Mouse (Mus musculus) midbrain, embryonic 15.5 days (tissue): ENCODE results near the gene Cacybp. TPM values are rescaled to one million over a fixed set of nuclear protein-coding genes. Genes with fewer than 3 reads are reported as not detected.
A peak's percentile ranks its signal among the peaks of the same experiment; 100 is the strongest.

Experiments
- ATAC-seq: fragments of 200-750 bp; cut with Nextera tagmentation; replicated peaks from 2 replicates; pipeline ENCODE4 v1.8.0; 2017; ENCODE audit warnings: moderate TSS enrichment
- H3K27ac ChIP-seq: fragments of 300-500 bp; sonication (generic); 2 replicates; pipeline ENCODE4 v1.5.1; 2015; ENCODE audit warnings: mild to moderate bottlenecking, inconsistent platforms
- H3K27me3 ChIP-seq: fragments of 300-500 bp; sonication (generic); replicated peaks from 2 replicates; pipeline ENCODE4 v1.6.1; 2015; ENCODE audit warnings: inconsistent platforms
- H3K36me3 ChIP-seq: fragments of 300-500 bp; sonication (generic); replicated peaks from 2 replicates; pipeline ENCODE4 v1.6.1; 2015; ENCODE audit warnings: inconsistent platforms
- H3K4me1 ChIP-seq: fragments of 300-500 bp; sonication (generic); 2 replicates; pipeline ENCODE4 v1.6.1; 2015; ENCODE audit warnings: inconsistent platforms
- H3K4me2 ChIP-seq: fragments of 300-500 bp; sonication (generic); 2 replicates; pipeline ENCODE4 v1.6.1; 2015; ENCODE audit warnings: inconsistent platforms, mild to moderate bottlenecking, moderate library complexity
- H3K4me3 ChIP-seq: fragments of 300-500 bp; sonication (generic); 2 replicates; pipeline ENCODE4 v1.5.1; 2015; ENCODE audit warnings: mild to moderate bottlenecking, inconsistent platforms
- H3K9ac ChIP-seq: fragments of 300-500 bp; sonication (generic); 2 replicates; pipeline ENCODE4 v1.6.1; 2015; ENCODE audit warnings: mild to moderate bottlenecking, inconsistent platforms
- H3K9me3 ChIP-seq: fragments of 300-500 bp; sonication (generic); 2 replicates; pipeline ENCODE4 v1.6.1; 2016; ENCODE audit warnings: inconsistent platforms
- WGBS: fragments of 180-500 bp; shearing (Covaris S2); methylation state at CpG from one replicate; pipeline ENCODE4 v1.1.7; 2015; ENCODE audit warnings: mixed read lengths; 5-methylcytosine and 5-hydroxymethylcytosine counted together
- polyA plus RNA-seq: library from polyadenylated mRNA; unstranded; fragments of >200 nt; fragmentation: Nextera tagmentation; extraction: Ambion mirVana; gene quantifications from 2 replicates; pipeline ENCODE4 v1.2.1, GENCODE M21; 2015

Cacybp gene
- polyA plus RNA-seq = 242 and 256 TPM in 2 replicates

- peak within 1 kb of the TSS; percentile 99 for H3K27ac ChIP-seq
- no peaks in the 10 kb centered on the region for H3K27me3 ChIP-seq
- ATAC-seq = peak; percentile 98
- H3K4me3 ChIP-seq = peak within 1 kb of the TSS; percentile 70
- no peaks in the 10 kb centered on the region for H3K36me3 ChIP-seq
- WGBS = under 1% methylated on average over 69 of the region's 76 CpGs
- H3K4me2 ChIP-seq = peak within 1 kb of the TSS; percentile 75
- peaks cover 27% of the 10 kb centered on the region for H3K4me1 ChIP-seq
- H3K9me3 ChIP-seq = no peaks in the 10 kb centered on the region
- peak within 1 kb of the TSS; percentile 83 for H3K9ac ChIP-seq
These were observed at the start of gene Cacybp for GRCm38 (mm10) chr1:160212703-160213669. Gene Cacybp, minus strand, starts transcription at chr1:160212875.

- Histone ChIP-seq H3K4me2 (no peak overlapping the region), H3K9ac (no peak overlapping the region), H3K4me3 (no peak overlapping the region), H3K4me1 (peaks cover 14% of the 10 kb centered on the region; the same call in 1 of the 2 replicates), H3K27me3 (no peaks in the 10 kb centered on the region), H3K27ac (no peak overlapping the region), H3K9me3 (no peaks in the 10 kb centered on the region), H3K36me3 (no peaks in the 10 kb centered on the region)
- 82% methylated on average over 4 of the region's 4 CpGs for WGBS
- ATAC-seq = no peak
These were observed 49.7 kb upstream of the Cacybp start for GRCm38 (mm10) chr1:160262415-160262814.

- H3K4me2 ChIP-seq = no peak overlapping the region
- 84% methylated on average over 2 of the region's 2 CpGs for WGBS
These were observed 49.2 kb upstream of the Cacybp start for GRCm38 (mm10) chr1:160261849-160262248.

GRCm38 (mm10) chr1:160260605-160261004 lies 47.9 kb upstream of the Cacybp start:
- WGBS = 86% methylated on average over 4 of the region's 4 CpGs
- ATAC-seq = peak; percentile 41; the same call in 1 of the 2 replicates
- H3K4me1 ChIP-seq = peaks cover 14% of the 10 kb centered on the region; the same call in 1 of the 2 replicates

More at GRCm38 (mm10) chr1:160261849-160262248, 49.2 kb upstream of the Cacybp start:
- no peak overlapping the region for H3K4me3 ChIP-seq
- H3K27me3 ChIP-seq = no peaks in the 10 kb centered on the region
- H3K9me3 ChIP-seq = no peaks in the 10 kb centered on the region
- H3K36me3 ChIP-seq = no peaks in the 10 kb centered on the region
- no peak overlapping the region for H3K9ac ChIP-seq
- ATAC-seq = no peak
- H3K4me1 ChIP-seq = peaks cover 14% of the 10 kb centered on the region; the same call in 1 of the 2 replicates
- no peak overlapping the region for H3K27ac ChIP-seq

GRCm38 (mm10) chr1:160259884-160260283 lies 47.2 kb upstream of the Cacybp start:
- Histone ChIP-seq H3K27ac (peak overlapping the region; percentile 50; the same call in 1 of the 2 replicates), H3K4me3 (no peak overlapping the region), H3K27me3 (no peaks in the 10 kb centered on the region), H3K9me3 (no peaks in the 10 kb centered on the region), H3K9ac (no peak overlapping the region), H3K4me2 (no peak overlapping the region), H3K36me3 (peaks cover 8% of the 10 kb centered on the region; the same call in 1 of the 2 replicates), H3K4me1 (peaks cover 14% of the 10 kb centered on the region; the same call in 1 of the 2 replicates)
- 32% methylated on average over 7 of the region's 7 CpGs for WGBS
- ATAC-seq = peak; percentile 93

More at GRCm38 (mm10) chr1:160260605-160261004, 47.9 kb upstream of the Cacybp start:
- Histone ChIP-seq H3K4me3 (no peak overlapping the region), H3K9me3 (no peaks in the 10 kb centered on the region), H3K4me2 (no peak overlapping the region), H3K27me3 (no peaks in the 10 kb centered on the region), H3K27ac (peak overlapping the region; percentile 59), H3K36me3 (peaks cover 7% of the 10 kb centered on the region; the same call in 1 of the 2 replicates), H3K9ac (no peak overlapping the region)

GRCm38 (mm10) chr1:160253108-160253507 lies 40.4 kb upstream of the Cacybp start:
- Histone ChIP-seq H3K4me1 (no peaks in the 10 kb centered on the region), H3K27me3 (no peaks in the 10 kb centered on the region), H3K4me2 (no peak overlapping the region), H3K4me3 (no peak overlapping the region), H3K9me3 (no peaks in the 10 kb centered on the region; the same call in 1 of the 2 replicates), H3K27ac (no peak overlapping the region), H3K36me3 (peaks cover 8% of the 10 kb centered on the region; the same call in 1 of the 2 replicates), H3K9ac (no peak overlapping the region)
- WGBS = 88% methylated on average over 2 of the region's 2 CpGs
- ATAC-seq = no peak

GRCm38 (mm10) chr1:160251388-160252007 lies 38.8 kb upstream of the Cacybp start:
- H3K4me1 ChIP-seq = no peaks in the 10 kb centered on the region
- peaks cover 6% of the 10 kb centered on the region; the same call in 1 of the 2 replicates for H3K36me3 ChIP-seq
- no peak overlapping the region for H3K9ac ChIP-seq
- H3K27ac ChIP-seq = no peak overlapping the region
- 83% methylated on average over 5 of the region's 5 CpGs for WGBS
- no peak overlapping the region for H3K4me3 ChIP-seq
- H3K9me3 ChIP-seq = no peaks in the 10 kb centered on the region; the same call in 1 of the 2 replicates
- ATAC-seq = no peak
- H3K27me3 ChIP-seq = no peaks in the 10 kb centered on the region
- H3K4me2 ChIP-seq = no peak overlapping the region

GRCm38 (mm10) chr1:160250782-160251181 lies 38.1 kb upstream of the Cacybp start:
- no peak overlapping the region for H3K9ac ChIP-seq
- no peak for ATAC-seq
- 79% methylated on average over 4 of the region's 4 CpGs for WGBS
- H3K27me3 ChIP-seq = no peaks in the 10 kb centered on the region
- no peak overlapping the region for H3K4me3 ChIP-seq
- H3K4me2 ChIP-seq = no peak overlapping the region
- H3K36me3 ChIP-seq = peaks cover 3% of the 10 kb centered on the region; the same call in 1 of the 2 replicates
- no peaks in the 10 kb centered on the region; the same call in 1 of the 2 replicates for H3K9me3 ChIP-seq
- no peaks in the 10 kb centered on the region for H3K4me1 ChIP-seq
- H3K27ac ChIP-seq = no peak overlapping the region

GRCm38 (mm10) chr1:160249786-160250185 lies 37.1 kb upstream of the Cacybp start:
- no peaks in the 10 kb centered on the region for H3K27me3 ChIP-seq
- no peaks in the 10 kb centered on the region; the same call in 1 of the 2 replicates for H3K9me3 ChIP-seq
- 76% methylated on average over 3 of the region's 3 CpGs for WGBS
- no peaks in the 10 kb centered on the region for H3K36me3 ChIP-seq
- no peak overlapping the region for H3K27ac ChIP-seq
- no peak for ATAC-seq
- H3K4me3 ChIP-seq = no peak overlapping the region
- no peak overlapping the region for H3K4me2 ChIP-seq
- no peak overlapping the region for H3K9ac ChIP-seq
- H3K4me1 ChIP-seq = no peaks in the 10 kb centered on the region

- Histone ChIP-seq H3K4me3 (no peak overlapping the region), H3K9me3 (no peaks in the 10 kb centered on the region), H3K27ac (no peak overlapping the region), H3K9ac (no peak overlapping the region), H3K4me1 (no peaks in the 10 kb centered on the region), H3K4me2 (no peak overlapping the region), H3K27me3 (no peaks in the 10 kb centered on the region), H3K36me3 (no peaks in the 10 kb centered on the region)
- 80% methylated on average over 9 of the region's 9 CpGs for WGBS
- ATAC-seq = no peak
These were observed 34.8 kb upstream of the Cacybp start for GRCm38 (mm10) chr1:160247473-160247872.

GRCm38 (mm10) chr1:160246844-160247243 lies 34.2 kb upstream of the Cacybp start:
- no peak overlapping the region for H3K9ac ChIP-seq
- no peaks in the 10 kb centered on the region for H3K27me3 ChIP-seq
- H3K4me2 ChIP-seq = no peak overlapping the region
- no peaks in the 10 kb centered on the region for H3K4me1 ChIP-seq
- no peaks in the 10 kb centered on the region for H3K36me3 ChIP-seq
- H3K4me3 ChIP-seq = no peak overlapping the region
- 73% methylated on average over 4 of the region's 4 CpGs for WGBS
- ATAC-seq = no peak
- no peak overlapping the region for H3K27ac ChIP-seq
- no peaks in the 10 kb centered on the region for H3K9me3 ChIP-seq

GRCm38 (mm10) chr1:160245954-160246353 lies 33.3 kb upstream of the Cacybp start:
- no peaks in the 10 kb centered on the region for H3K36me3 ChIP-seq
- no peaks in the 10 kb centered on the region for H3K9me3 ChIP-seq
- no peak for ATAC-seq
- no peak overlapping the region for H3K27ac ChIP-seq
- H3K4me2 ChIP-seq = no peak overlapping the region
- WGBS = 77% methylated on average over 2 of the region's 2 CpGs
- no peaks in the 10 kb centered on the region for H3K27me3 ChIP-seq
- no peaks in the 10 kb centered on the region for H3K4me1 ChIP-seq
- no peak overlapping the region for H3K9ac ChIP-seq
- no peak overlapping the region for H3K4me3 ChIP-seq
